Mouse (Mus musculus): ENCODE measurements around the gene Sigmar1. TPM values are rescaled to one million over a fixed set of nuclear protein-coding genes. Genes with fewer than 3 reads are reported as not detected.

Sigmar1 gene
- polyA plus RNA-seq, 1 experiment from 2014 or later: 75.5 TPM

DNA sequence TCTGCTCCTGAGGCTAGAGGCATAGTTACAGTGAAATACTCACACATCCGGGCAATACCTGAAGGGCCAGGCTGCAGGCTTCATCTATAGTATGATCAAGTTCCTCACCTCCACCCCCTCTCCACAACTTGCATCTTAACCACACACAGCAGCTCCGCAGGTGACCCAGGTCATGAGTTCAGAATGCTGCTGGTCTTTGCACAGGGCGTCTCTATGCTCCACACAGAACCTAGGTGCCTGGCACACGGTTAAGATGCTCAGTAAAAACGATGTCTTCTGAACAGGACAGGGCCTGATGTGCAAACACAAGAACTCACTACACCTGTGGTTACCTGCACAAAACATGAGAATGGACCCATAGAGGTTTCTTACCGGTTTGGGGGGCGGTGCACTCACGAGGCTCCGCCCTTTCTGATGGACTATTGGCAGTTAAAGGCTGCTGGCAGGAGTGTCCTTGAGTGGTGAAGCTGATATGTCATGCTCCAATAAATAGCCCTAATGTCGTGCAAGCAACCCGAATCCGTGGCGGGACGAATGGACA lies 1.1 kb downstream of the Sigmar1 start, which contains the start of gene Galt:
Gene Galt (plus strand): TSS at position 432 of the 541 bp plus-strand sequence.
- Histone ChIP-seq H3K4me3 (peak within 1 kb of the TSS; percentile 56), H3K9ac (peak within 1 kb of the TSS; percentile 60), H3K9me3 (no peaks in the 10 kb centered on the region), H3K27me3 (no peaks in the 10 kb centered on the region), H3K4me1 (peaks cover 25% of the 10 kb centered on the region), H3K4me2 (peak within 1 kb of the TSS; percentile 82), H3K36me3 (0 out of 2 replicates have a peak, but pooled peaks cover 6% of the 10 kb centered on the region), H3K27ac (peak within 1 kb of the TSS; percentile 90)
- peak; percentile 32; the same call in 1 of the 2 replicates for ATAC-seq (ENCODE audit: borderline replicate concordance, extremely low read depth, low FRiP score, low TSS enrichment)
- 10% methylated on average over 14 of the region's 14 CpGs for WGBS

DNA sequence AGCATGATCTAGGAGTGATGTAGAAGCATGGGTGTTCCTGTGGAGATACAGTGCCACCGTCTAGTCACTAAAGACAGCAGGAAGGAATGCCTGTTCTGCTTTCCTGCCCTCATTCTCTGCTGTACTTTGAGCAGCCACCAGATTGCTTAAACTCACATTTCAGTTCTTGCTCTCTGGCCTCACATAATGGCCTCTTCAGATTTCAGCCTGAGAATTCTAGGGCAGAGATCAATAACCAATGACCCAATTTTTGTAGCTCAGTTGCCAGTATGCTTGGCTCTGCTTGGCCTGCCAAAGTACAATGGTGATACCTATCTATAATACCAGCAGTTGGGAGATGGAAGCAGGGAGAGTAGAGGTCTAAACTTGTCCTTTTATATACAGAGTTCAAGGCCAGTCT lies 10.9 kb downstream of the Sigmar1 start:
- Histone ChIP-seq H3K27me3 (no peaks in the 10 kb centered on the region), H3K27ac (no peak overlapping the region), H3K4me1 (peaks cover 11% of the 10 kb centered on the region), H3K9ac (no peak overlapping the region), H3K4me3 (no peak overlapping the region), H3K36me3 (no peaks in the 10 kb centered on the region), H3K4me2 (no peak overlapping the region), H3K9me3 (no peaks in the 10 kb centered on the region)
- WGBS: 74% methylated on average over 1 of the region's 1 CpGs
- no peak for ATAC-seq (ENCODE audit: borderline replicate concordance, extremely low read depth, low FRiP score, low TSS enrichment)

DNA sequence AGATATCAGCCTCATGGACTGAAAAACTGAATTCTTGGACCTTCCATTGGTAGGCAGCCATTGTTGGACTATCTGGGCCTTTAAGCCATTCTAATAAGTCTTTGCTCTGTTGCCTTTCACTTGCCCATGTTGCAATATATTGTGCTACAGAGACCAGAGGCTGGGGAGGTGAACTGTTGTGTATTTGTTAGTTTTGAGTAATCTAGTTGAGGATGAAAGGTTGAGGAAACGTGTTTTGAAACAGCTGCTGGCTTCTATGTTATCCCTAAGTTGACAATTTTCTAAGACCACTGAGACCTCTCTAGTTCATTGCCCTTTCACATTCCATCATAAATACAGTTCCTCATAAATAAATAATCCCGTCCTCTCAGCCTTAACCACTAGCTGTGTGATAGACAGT lies 11.8 kb downstream of the Sigmar1 start:
- Histone ChIP-seq H3K9me3 (no peaks in the 10 kb centered on the region), H3K36me3 (0 out of 2 replicates have a peak, but pooled peaks cover 2% of the 10 kb centered on the region), H3K27ac (no peak overlapping the region), H3K4me2 (no peak overlapping the region), H3K27me3 (no peaks in the 10 kb centered on the region), H3K4me1 (peaks cover 17% of the 10 kb centered on the region), H3K4me3 (no peak overlapping the region), H3K9ac (no peak overlapping the region)
- ATAC-seq (ENCODE audit: borderline replicate concordance, extremely low read depth, low FRiP score, low TSS enrichment): no peak
- 58% methylated on average over 2 of the region's 2 CpGs for WGBS

DNA sequence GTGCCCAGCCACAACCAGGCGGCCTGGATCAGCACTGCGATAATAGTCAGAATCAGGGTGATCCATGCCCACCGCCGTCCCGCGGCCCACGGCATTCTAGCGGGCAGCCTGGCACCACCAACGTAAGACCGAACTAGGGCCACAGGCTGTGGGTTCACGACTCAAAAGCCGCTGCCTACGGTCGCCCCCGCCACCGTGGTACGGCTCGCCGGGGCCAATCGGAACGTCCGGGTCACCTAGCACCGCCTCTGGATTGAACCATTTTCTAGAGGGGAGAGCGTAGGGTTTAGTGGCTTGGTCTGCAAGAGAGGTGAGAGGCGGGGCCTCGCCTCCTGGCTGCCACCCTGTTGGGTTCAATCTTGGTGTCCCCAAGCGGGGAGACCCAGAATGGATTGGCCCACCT lies 14.8 kb downstream of the Sigmar1 start:
- Histone ChIP-seq H3K9ac (peak overlapping the region; percentile 49), H3K27me3 (no peaks in the 10 kb centered on the region), H3K4me2 (peak overlapping the region; percentile 90), H3K9me3 (no peaks in the 10 kb centered on the region), H3K4me1 (peaks cover 17% of the 10 kb centered on the region), H3K36me3 (0 out of 2 replicates have a peak, but pooled peaks cover 10% of the 10 kb centered on the region), H3K27ac (peak overlapping the region; percentile 80), H3K4me3 (peak overlapping the region; percentile 61)
- ATAC-seq (ENCODE audit: borderline replicate concordance, extremely low read depth, low FRiP score, low TSS enrichment): peak; percentile 96
- 0% methylated on average over 27 of the region's 27 CpGs for WGBS

DNA sequence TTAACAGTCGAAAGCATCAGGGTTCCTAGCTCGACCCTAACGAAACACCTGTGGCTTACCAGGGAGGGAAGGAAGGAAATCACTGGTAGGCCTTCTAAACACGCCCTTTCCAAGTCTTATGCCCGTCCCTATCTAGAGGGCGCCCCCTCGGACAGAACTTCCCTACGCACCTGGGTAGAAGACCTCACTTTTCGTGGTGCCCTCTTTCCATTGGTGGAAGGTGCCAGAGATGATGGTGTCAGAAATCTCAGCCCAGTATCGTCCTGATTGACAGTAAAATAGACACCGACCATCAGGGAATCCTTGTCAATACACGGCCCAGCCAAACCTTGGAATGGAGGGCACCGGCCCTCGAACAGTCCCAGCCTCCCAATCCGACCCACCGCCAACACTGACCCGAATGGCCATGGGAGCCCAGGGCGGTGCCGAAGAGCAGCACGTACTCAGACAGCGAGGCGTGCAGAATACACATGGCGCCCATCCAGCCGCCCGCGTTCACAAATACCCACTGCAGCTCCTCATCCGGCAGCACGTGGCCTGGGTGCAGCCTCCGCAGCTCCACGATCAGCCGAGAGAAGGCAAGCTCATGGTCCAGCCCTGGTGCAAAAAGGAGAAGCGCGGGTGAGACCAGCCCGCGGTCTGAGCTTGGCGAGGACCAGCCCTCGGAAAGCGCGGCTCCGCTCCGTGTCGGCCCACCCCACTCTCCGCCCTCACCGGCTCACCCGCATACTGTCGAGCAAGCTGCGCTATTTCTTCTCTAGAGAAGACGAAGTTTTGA lies 15.4 kb downstream of the Sigmar1 start:
- peak; percentile 80 for ATAC-seq (ENCODE audit: borderline replicate concordance, extremely low read depth, low FRiP score, low TSS enrichment)
- peak overlapping the region; percentile 90 for H3K4me2 ChIP-seq
- H3K4me3 ChIP-seq: peak overlapping the region; percentile 61
- no peaks in the 10 kb centered on the region for H3K27me3 ChIP-seq
- H3K36me3 ChIP-seq: 0 out of 2 replicates have a peak, but pooled peaks cover 10% of the 10 kb centered on the region
- peak overlapping the region; percentile 80 for H3K27ac ChIP-seq
- peaks cover 17% of the 10 kb centered on the region for H3K4me1 ChIP-seq
- no peaks in the 10 kb centered on the region for H3K9me3 ChIP-seq
- H3K9ac ChIP-seq: peak overlapping the region; percentile 49
- under 1% methylated on average over 48 of the region's 48 CpGs for WGBS

DNA sequence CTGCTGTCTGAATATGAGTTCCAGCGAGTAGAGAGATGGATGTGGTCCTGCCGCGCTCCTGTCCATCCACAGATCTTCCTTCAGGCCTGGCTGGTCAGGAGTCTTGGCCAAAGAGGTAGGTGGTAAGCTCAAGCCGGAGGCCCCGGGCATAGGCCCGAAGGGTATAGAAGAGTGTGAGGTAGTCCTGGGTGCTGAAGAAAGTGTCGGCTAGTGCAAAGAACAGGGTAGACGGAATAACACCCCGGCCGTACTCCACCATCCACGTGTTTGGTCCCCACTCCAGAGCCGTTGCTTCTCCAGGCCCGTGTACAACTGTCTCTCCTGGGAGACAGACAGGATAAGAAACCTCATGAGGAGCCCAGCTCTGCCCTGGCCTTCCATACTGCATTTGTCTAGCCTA lies 16.7 kb downstream of the Sigmar1 start:
- Histone ChIP-seq H3K4me2 (peak overlapping the region; percentile 90; the same call in 1 of the 2 replicates), H3K4me3 (no peak overlapping the region), H3K9ac (no peak overlapping the region), H3K36me3 (0 out of 2 replicates have a peak, but pooled peaks cover 10% of the 10 kb centered on the region), H3K27ac (no peak overlapping the region), H3K9me3 (no peaks in the 10 kb centered on the region), H3K4me1 (peaks cover 17% of the 10 kb centered on the region), H3K27me3 (0 out of 2 replicates have a peak, but pooled peaks cover under 1% of the 10 kb centered on the region)
- ATAC-seq (ENCODE audit: borderline replicate concordance, extremely low read depth, low FRiP score, low TSS enrichment): no peak
- 93% methylated on average over 13 of the region's 13 CpGs for WGBS

DNA sequence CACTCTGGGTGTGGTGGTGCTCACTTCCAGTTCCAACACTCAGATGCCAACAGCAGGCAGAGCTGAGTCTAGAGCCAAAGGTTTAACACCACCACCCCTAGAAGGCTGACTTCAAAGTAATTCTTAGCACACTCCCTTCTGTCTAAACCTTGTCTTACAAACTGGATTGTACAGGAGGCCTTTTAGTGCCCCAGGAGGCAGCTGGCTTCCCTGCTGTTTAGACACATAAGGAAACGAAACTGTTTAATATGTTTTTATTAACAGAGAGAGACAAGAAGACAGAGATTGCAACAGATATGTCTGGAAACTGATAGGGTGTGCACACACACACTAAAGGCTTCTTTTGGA lies 17.7 kb downstream of the Sigmar1 start:
- H3K4me2 ChIP-seq: no peak overlapping the region
- no peak overlapping the region for H3K9ac ChIP-seq
- ATAC-seq (ENCODE audit: borderline replicate concordance, extremely low read depth, low FRiP score, low TSS enrichment): no peak
- peaks cover 17% of the 10 kb centered on the region for H3K4me1 ChIP-seq
- 55% methylated on average over 1 of the region's 1 CpGs for WGBS
- H3K9me3 ChIP-seq: no peaks in the 10 kb centered on the region
- H3K36me3 ChIP-seq: 0 out of 2 replicates have a peak, but pooled peaks cover 10% of the 10 kb centered on the region
- no peak overlapping the region for H3K4me3 ChIP-seq
- peaks cover 10% of the 10 kb centered on the region; the same call in 1 of the 2 replicates for H3K27me3 ChIP-seq
- H3K27ac ChIP-seq: no peak overlapping the region

DNA sequence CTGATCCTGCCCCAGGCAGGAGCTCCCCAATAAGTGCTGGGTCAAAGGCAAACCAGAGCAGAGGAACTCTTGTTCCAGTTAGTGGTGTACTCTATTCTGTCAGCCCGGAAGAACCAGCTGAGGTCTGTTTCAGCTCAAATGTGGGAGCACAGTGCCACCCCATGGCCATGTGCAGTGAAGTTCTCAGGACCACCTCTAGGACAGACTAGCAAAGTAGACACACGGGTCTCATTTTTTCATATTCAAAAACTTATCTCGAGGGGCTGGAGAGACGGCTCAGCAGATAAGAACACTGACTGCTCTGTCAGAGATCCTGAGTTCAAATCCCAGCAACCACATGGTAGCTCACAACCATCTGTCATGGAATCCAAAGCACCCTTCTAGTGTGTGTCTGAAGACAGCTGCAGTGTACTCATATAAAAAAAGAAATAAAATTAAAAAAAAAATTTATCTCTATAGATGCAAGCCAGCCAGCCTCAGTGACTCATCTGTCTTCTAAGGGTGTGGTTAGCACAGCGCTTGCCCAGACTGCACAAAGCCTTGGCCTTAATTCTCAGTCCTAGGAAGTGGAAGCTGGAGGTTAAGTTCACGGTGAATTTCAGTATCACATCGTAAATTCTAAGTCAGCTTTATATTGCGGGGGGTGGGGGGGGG lies 18.2 kb downstream of the Sigmar1 start:
- Histone ChIP-seq H3K4me1 (peaks cover 17% of the 10 kb centered on the region), H3K4me2 (no peak overlapping the region), H3K27me3 (peaks cover 15% of the 10 kb centered on the region), H3K9me3 (no peaks in the 10 kb centered on the region), H3K27ac (no peak overlapping the region), H3K9ac (no peak overlapping the region), H3K36me3 (0 out of 2 replicates have a peak, but pooled peaks cover 10% of the 10 kb centered on the region), H3K4me3 (no peak overlapping the region)
- ATAC-seq (ENCODE audit: borderline replicate concordance, extremely low read depth, low FRiP score, low TSS enrichment): no peak
- 34% methylated on average over 8 of the region's 8 CpGs for WGBS

DNA sequence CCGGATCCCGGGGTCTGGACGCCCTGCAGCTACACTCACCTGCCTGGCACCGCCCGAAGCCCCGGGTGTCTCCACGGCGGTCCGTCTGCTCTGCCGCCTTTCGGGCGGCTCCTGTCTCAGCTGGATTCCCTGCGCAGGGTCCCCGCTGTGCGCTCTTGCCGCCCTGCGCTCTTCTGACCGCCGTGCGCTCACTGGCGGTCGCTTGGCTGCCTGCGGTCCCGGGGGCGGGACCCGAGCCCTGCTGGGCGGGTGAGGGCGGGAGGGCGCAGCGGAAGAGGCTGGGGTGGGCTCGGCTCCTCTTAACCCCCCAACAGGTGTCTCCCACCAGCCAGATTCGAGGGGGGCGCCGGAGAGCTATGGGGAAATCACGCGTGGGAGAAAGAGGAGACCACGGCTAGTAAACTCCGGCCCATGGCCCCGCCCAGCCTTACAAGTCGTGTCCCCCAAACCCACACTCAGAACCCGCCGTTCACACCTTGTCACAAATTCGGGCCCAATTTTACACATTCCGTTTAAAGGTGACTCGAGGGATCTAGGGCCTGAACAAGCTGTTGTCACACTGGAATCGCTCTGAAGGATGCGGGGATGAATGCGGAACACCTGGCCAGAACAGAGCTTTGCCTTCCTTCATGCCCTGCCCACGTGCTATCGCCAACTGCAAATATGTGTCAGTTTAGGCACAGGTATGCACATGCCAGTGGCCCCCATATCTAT lies 24.7 kb downstream of the Sigmar1 start, which contains the start of gene Arid3c:
Gene Arid3c (minus strand): TSS at position 91 of the 714 bp plus-strand sequence.
- Histone ChIP-seq H3K27ac (no peak within 1 kb of the TSS), H3K9ac (0 out of 2 replicates have a peak within 1 kb of the TSS, but pooled peaks have one; percentile 7), H3K4me3 (peak within 1 kb of the TSS; percentile 28), H3K9me3 (no peaks in the 10 kb centered on the region), H3K36me3 (no peaks in the 10 kb centered on the region), H3K4me1 (peaks cover 9% of the 10 kb centered on the region), H3K27me3 (peaks cover 74% of the 10 kb centered on the region), H3K4me2 (peak within 1 kb of the TSS; percentile 66)
- WGBS: under 1% methylated on average over 49 of the region's 50 CpGs
- peak; percentile 57 for ATAC-seq (ENCODE audit: borderline replicate concordance, extremely low read depth, low FRiP score, low TSS enrichment)

DNA sequence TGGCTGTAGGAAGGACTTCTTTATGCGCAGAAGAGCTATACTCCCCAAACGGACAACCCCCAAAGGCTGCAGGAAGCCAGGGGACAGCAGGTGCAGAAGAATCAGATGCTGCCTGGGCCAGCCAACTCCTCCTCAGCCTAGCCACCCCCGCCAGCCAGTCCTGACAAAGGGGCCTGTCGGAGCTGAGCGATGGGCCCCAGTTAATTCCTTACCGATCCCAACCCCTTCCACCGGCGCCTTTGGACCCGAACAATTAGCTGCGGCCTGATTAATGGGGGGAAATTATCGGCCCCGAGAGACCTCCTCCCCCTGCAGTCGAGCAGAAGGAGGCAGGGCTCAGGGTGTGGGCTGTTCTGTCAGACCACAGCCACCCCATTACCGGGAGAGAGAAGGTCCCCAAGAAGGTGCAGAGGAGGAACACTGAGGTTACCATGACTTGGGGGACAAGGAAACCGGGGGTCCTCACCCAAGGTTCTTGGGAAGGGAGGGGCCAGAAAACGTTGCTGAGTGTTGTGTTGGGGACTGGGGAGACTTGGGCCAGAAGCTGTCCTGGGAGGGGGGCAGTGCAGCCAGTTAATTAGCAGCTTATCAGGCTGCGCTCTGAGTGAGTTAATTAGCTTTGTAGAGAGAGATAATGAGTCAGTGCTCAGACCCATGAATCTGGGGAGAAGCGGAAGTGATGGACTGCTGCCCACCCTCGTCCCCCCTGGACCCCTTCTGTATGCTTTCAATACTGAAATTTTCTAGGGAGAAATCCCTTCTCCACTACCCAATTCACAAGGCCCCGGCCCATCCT lies 28.9 kb downstream of the Sigmar1 start:
- no peak overlapping the region for H3K4me3 ChIP-seq
- 17% methylated on average over 20 of the region's 20 CpGs for WGBS

More for the DNA sequence above, 28.9 kb downstream of the Sigmar1 start:
- Histone ChIP-seq H3K27ac (no peak overlapping the region), H3K9ac (no peak overlapping the region), H3K4me1 (peaks cover 25% of the 10 kb centered on the region), H3K4me2 (no peak overlapping the region), H3K36me3 (no peaks in the 10 kb centered on the region), H3K9me3 (no peaks in the 10 kb centered on the region), H3K27me3 (peaks cover 81% of the 10 kb centered on the region)
- no peak for ATAC-seq (ENCODE audit: borderline replicate concordance, extremely low read depth, low FRiP score, low TSS enrichment)

Measured in lung, embryonic 15.5 days (tissue).